ENCODE assay signal across 8 mouse cellular contexts in genomic region chr15:98727443-98728321, GRCm38 (mm10). TPM values are rescaled to one million over a fixed set of nuclear protein-coding genes. Genes with fewer than 3 reads are reported as not detected.
DNase-seq lines count a peak whose midpoint lies in the region; ATAC-seq lines count a peak whose summit lies in the region.

Gene Fkbp11, minus strand, starts transcription at chr15:98728198.

- peak within 1 kb of the TSS; percentile 82 for H3K4me3 ChIP-seq in heart, embryonic 16.5 days (ENCODE audit: low read length)

- peaks cover 14% of the 10 kb centered on the region for H3K4me1 ChIP-seq in heart, embryonic 16.5 days (ENCODE audit: control insufficient read depth, insufficient read depth, low read length)

- H3K36me3 ChIP-seq in heart, embryonic 16.5 days (ENCODE audit: control insufficient read depth, insufficient read depth) = no peaks in the 10 kb centered on the region

- peaks cover 8% of the 10 kb centered on the region for H3K27me3 ChIP-seq in heart, embryonic 16.5 days (ENCODE audit: control insufficient read depth, insufficient read depth, low read length)

- H3K9me3 ChIP-seq in heart, embryonic 16.5 days (replicated peaks; ENCODE audit: control insufficient read depth, low read length) = no peaks in the 10 kb centered on the region

- peak within 1 kb of the TSS; percentile 99 for H3K4me2 ChIP-seq in heart, embryonic 16.5 days (ENCODE audit: low read depth, low read length)

- ATAC-seq in frontal cortex, adult (ENCODE audit: low TSS enrichment) = peak; percentile 75; the same call in 1 of the 2 replicates
- ATAC-seq in erythroblast, adult 5-6 weeks (replicated peaks; ENCODE audit: low FRiP score, poor library complexity, severe bottlenecking) = 0 out of 2 replicates have a peak, but pooled peaks have one; percentile 19
- peak; percentile 85 for ATAC-seq in heart, embryonic 16.5 days (replicated peaks; ENCODE audit: extremely low read depth, insufficient read depth, low FRiP score)

- under 1% methylated on average over 39 of the region's 39 CpGs for WGBS in heart, embryonic 16.5 days

- DNase-seq in frontal cortex, postnatal 36 days (ENCODE audit: low spot score in 2 of 2) = no peak
- peak; percentile 55 for DNase-seq in brain, adult 2 months (ENCODE audit: low read depth, low spot score)
- peak; percentile 79 for DNase-seq in kidney, postnatal 10 days
- DNase-seq in lung, postnatal 4 days = peak; percentile 74 to 76
- DNase-seq in retina, postnatal 1 day = peak; percentile 77

- H3K9ac ChIP-seq in heart, embryonic 16.5 days (ENCODE audit: low read length) = peak within 1 kb of the TSS; percentile 79

- no peak within 1 kb of the TSS for H3K27ac ChIP-seq in heart, embryonic 16.5 days (ENCODE audit: low read length)

RNA-seq across cellular contexts. Expression of gene Fkbp11, which starts in this region (rescaled TPM):
- 1.2 TPM in 1 of 2 replicates, not detected in the other for total RNA-seq in erythroblast, adult 5-6 weeks (2015; ENCODE audit: low replicate concordance)
- 0.84 and 1.0 TPM in 2 replicates for total RNA-seq in erythroblast, adult 5-6 weeks (2017; ENCODE audit: low replicate concordance)
- polyA plus RNA-seq in heart, embryonic 16.5 days (2015; fragmentation: Nextera tagmentation; extraction: Ambion mirVana) = 23.0 and 27.7 TPM in 2 replicates

Comparison
In these comparisons a context has a peak if more than half of its experiments do, and no peak if none do; other contexts are left out.
1. ATAC-seq: peak in every context shown above with its lines; median percentile 85 in heart, embryonic 16.5 days; 75 in frontal cortex, adult; 19 in erythroblast, adult 5-6 weeks.
2. DNase-seq: peak in brain, adult 2 months (single experiment), kidney, postnatal 10 days (single experiment), lung, postnatal 4 days (2 of 2) and retina, postnatal 1 day (single experiment); none in frontal cortex, postnatal 36 days (0 of 2).